Mouse (Mus musculus): ENCODE results near the gene Eif3c.

Eif3c gene

GRCm38 (mm10) chr7:126566094-126566765 lies at the start of gene Eif3c:
Eif3c (minus strand) TSS chr7:126566411.
- peak; percentile 87 for DNase-seq

- DNase-seq = no peak
These were observed 46.5 kb upstream of the Eif3c start for GRCm38 (mm10) chr7:126612736-126613135.

- no peak for DNase-seq
These were observed 41.6 kb upstream of the Eif3c start for GRCm38 (mm10) chr7:126607796-126608195.

- DNase-seq = peak; percentile 55 to 70
These were observed 40.9 kb upstream of the Eif3c start for GRCm38 (mm10) chr7:126607064-126607463.

- no peak for DNase-seq
These were observed 40.4 kb upstream of the Eif3c start for GRCm38 (mm10) chr7:126606611-126607010.

- DNase-seq = no peak
These were observed 36.4 kb upstream of the Eif3c start for GRCm38 (mm10) chr7:126602650-126603049.

GRCm38 (mm10) chr7:126601896-126602295 lies 35.7 kb upstream of the Eif3c start:
- DNase-seq = no peak

- DNase-seq = no peak
These were observed 32.7 kb upstream of the Eif3c start for GRCm38 (mm10) chr7:126598919-126599318.

- DNase-seq = no peak
These were observed 30.2 kb upstream of the Eif3c start for GRCm38 (mm10) chr7:126596414-126596813.

GRCm38 (mm10) chr7:126595890-126596289 lies 29.7 kb upstream of the Eif3c start:
- DNase-seq = no peak

GRCm38 (mm10) chr7:126594862-126595561 lies 28.8 kb upstream of the Eif3c start, which contains the start of gene Il27:
Il27 (minus strand) TSS chr7:126594941.
- DNase-seq = no peak

GRCm38 (mm10) chr7:126587779-126588178 lies 21.6 kb upstream of the Eif3c start:
- peak; percentile 85 for DNase-seq

GRCm38 (mm10) chr7:126586839-126587238 lies 20.6 kb upstream of the Eif3c start:
- peak; percentile 52 to 71 for DNase-seq

- no peak for DNase-seq
These were observed 19.5 kb upstream of the Eif3c start, which contains the start of gene Cln3 for GRCm38 (mm10) chr7:126585717-126586116. Cln3 (minus strand) TSS chr7:126585817.

- peak; percentile 61 to 65 for DNase-seq
These were observed 18.3 kb upstream of the Eif3c start, which contains the start of gene Apobr for GRCm38 (mm10) chr7:126584506-126584977. Apobr (plus strand) TSS chr7:126584942.

GRCm38 (mm10) chr7:126583761-126584160 lies 17.6 kb upstream of the Eif3c start:
- DNase-seq = no peak

- peak; percentile 87 to 89 for DNase-seq
These were observed 17.1 kb upstream of the Eif3c start for GRCm38 (mm10) chr7:126583251-126583709.

GRCm38 (mm10) chr7:126582759-126583158 lies 16.5 kb upstream of the Eif3c start:
- peak; percentile 49 to 55 for DNase-seq

GRCm38 (mm10) chr7:126581661-126582060 lies 15.4 kb upstream of the Eif3c start:
- DNase-seq = no peak

GRCm38 (mm10) chr7:126579172-126579571 lies 13.0 kb upstream of the Eif3c start:
- peak; percentile 46 to 59 for DNase-seq

GRCm38 (mm10) chr7:126576946-126577345 lies 10.7 kb upstream of the Eif3c start:
- peak in 1 of 2 experiments; percentile 70 for DNase-seq

GRCm38 (mm10) chr7:126565693-126566092 lies 518 bp downstream of the Eif3c start:
- DNase-seq = no peak

- DNase-seq = no peak
These were observed 9.6 kb downstream of the Eif3c start for GRCm38 (mm10) chr7:126556635-126557034.

- DNase-seq = no peak
These were observed 11.4 kb downstream of the Eif3c start for GRCm38 (mm10) chr7:126554796-126555195.

Measured in lung, postnatal 4 days (tissue).